Mouse (Mus musculus): Measurements from ENCODE around the gene Kazald1. TPM values are rescaled to one million over a fixed set of nuclear protein-coding genes. Genes with fewer than 3 reads are reported as not detected.
A peak's percentile ranks its signal among the peaks of the same experiment; 100 is the strongest.

Gene Kazald1
- polyA plus RNA-seq (2015; fragmentation: Nextera tagmentation; extraction: Ambion mirVana) = 4.9 and 6.4 TPM in 2 replicates

- peak within 1 kb of the TSS; percentile 81 for H3K9ac ChIP-seq
- H3K4me2 ChIP-seq = peak within 1 kb of the TSS; percentile 96
- WGBS = 0% methylated on average over 44 of the region's 45 CpGs
- no peaks in the 10 kb centered on the region for H3K36me3 ChIP-seq
- peaks cover 49% of the 10 kb centered on the region for H3K4me1 ChIP-seq
- peak within 1 kb of the TSS; percentile 61 for H3K4me3 ChIP-seq
- H3K27me3 ChIP-seq = peaks cover 47% of the 10 kb centered on the region
- no peaks in the 10 kb centered on the region for H3K9me3 ChIP-seq
- peak; percentile 89 for ATAC-seq (ENCODE audit: borderline replicate concordance, extremely low read depth, low FRiP score, low TSS enrichment)
- H3K27ac ChIP-seq = peak within 1 kb of the TSS; percentile 96
Observed at GRCm38 (mm10) chr19:45074580-45075322, at the start of gene Kazald1. Gene Kazald1 (plus strand): TSS chr19:45075241.

DNA sequence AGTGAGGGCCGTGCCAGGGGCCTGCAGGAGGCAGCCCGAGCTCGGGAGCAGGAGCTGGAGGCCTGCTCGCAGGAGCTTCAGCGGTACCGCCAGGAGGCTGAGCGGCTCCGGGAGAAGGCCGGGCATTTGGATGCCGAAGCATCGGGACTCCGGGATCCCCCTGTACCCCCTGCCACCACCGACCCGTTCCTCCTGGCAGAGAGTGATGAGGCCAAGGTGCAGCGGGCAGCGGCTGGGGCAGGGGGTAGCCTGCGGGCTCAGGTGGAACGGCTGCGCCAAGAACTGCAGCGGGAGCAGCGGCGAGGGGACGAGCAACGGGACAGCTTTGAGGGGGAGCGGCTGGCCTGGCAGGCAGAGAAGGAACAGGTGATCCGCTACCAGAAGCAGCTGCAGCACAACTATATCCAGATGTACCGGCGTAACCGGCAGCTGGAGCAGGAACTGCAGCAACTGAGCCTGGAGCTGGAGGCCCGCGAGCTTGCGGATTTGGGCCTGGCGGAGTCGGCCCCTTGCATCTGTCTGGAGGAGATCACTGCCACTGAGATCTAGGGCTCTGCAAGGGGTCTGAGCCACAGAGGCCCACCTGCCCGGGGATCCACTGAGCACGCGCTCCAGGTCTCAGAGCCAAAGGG, 49.0 kb upstream of the Kazald1 start:
- Histone ChIP-seq H3K27ac (no peak overlapping the region), H3K4me2 (no peak overlapping the region), H3K9ac (no peak overlapping the region), H3K4me1 (peaks cover 24% of the 10 kb centered on the region), H3K27me3 (no peaks in the 10 kb centered on the region), H3K4me3 (no peak overlapping the region), H3K9me3 (no peaks in the 10 kb centered on the region), H3K36me3 (peaks cover 67% of the 10 kb centered on the region)
- WGBS = 89% methylated on average over 37 of the region's 37 CpGs
- ATAC-seq (ENCODE audit: borderline replicate concordance, extremely low read depth, low FRiP score, low TSS enrichment) = no peak

DNA sequence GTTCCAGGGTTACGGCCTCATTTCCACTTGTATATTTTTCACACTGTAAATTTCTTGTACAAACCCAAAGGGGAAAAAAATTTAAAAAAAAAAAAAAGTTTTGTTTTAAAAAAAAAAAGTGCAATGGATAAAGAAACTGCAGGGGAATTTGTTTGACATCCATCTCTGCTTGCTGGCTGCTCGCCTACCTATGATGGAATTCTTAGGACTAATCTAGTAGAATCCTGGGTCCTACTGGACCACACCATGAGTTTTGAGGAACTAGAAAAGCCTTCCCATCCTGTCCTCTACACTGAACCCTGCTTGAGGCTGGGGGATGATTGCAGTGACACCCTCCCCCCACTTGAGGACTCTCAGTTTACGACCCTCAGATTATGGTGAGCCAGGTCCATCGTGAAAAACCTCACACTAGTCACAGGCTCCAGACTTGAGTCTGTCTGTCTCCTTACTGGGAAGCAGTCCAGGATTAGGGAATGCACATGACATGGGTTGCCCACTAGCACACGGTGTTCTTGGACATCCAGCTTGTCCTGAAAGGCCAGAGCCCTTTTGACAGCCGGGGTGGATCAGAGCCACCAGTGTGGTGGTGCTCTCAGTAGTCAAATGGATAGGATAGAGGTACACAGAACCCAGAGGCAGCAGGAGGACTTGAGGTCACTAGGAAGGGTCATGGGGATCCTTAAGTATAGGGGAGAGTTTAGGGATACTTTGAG, 47.9 kb upstream of the Kazald1 start:
- no peak overlapping the region for H3K4me2 ChIP-seq
- no peaks in the 10 kb centered on the region for H3K27me3 ChIP-seq
- H3K36me3 ChIP-seq = peaks cover 58% of the 10 kb centered on the region
- no peak overlapping the region; the same call in 1 of the 2 replicates for H3K27ac ChIP-seq
- no peak for ATAC-seq (ENCODE audit: borderline replicate concordance, extremely low read depth, low FRiP score, low TSS enrichment)
- no peak overlapping the region for H3K4me3 ChIP-seq
- H3K9me3 ChIP-seq = no peaks in the 10 kb centered on the region
- peaks cover 27% of the 10 kb centered on the region for H3K4me1 ChIP-seq
- WGBS = 65% methylated on average over 6 of the region's 6 CpGs
- H3K9ac ChIP-seq = no peak overlapping the region

- peaks cover 34% of the 10 kb centered on the region for H3K4me1 ChIP-seq
Observed at GRCm38 (mm10) chr19:45027848-45028247, 47.2 kb upstream of the Kazald1 start.

DNA sequence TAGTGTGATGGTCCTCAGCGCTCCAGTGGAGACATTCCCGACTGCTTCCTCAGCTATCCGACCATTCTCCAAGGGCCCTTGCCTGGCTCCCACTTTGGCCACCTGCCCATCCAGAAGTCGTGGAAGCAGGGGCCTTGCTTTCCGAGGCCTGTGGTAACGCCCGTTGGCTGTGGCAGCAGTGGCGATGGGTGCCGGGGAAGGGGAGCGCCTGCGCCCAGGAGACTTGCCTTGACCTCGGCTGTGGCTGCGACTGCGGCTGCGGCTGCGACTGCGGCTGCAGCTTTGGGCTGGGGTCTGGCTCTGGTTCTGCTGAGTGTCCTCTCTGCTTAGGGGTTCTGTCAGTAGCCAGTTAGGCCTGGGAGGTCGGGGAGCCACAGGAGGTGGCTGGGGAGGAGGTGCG, 46.3 kb upstream of the Kazald1 start:
- 50% methylated on average over 19 of the region's 19 CpGs for WGBS
- no peak overlapping the region for H3K27ac ChIP-seq

More at GRCm38 (mm10) chr19:45027848-45028247, 47.2 kb upstream of the Kazald1 start:
- no peak overlapping the region for H3K9ac ChIP-seq
- H3K36me3 ChIP-seq = peaks cover 52% of the 10 kb centered on the region
- no peak overlapping the region for H3K4me2 ChIP-seq
- H3K27ac ChIP-seq = no peak overlapping the region
- no peaks in the 10 kb centered on the region for H3K27me3 ChIP-seq
- ATAC-seq (ENCODE audit: borderline replicate concordance, extremely low read depth, low FRiP score, low TSS enrichment) = no peak
- no peak overlapping the region for H3K4me3 ChIP-seq
- WGBS = 76% methylated on average over 6 of the region's 6 CpGs
- no peaks in the 10 kb centered on the region for H3K9me3 ChIP-seq

DNA sequence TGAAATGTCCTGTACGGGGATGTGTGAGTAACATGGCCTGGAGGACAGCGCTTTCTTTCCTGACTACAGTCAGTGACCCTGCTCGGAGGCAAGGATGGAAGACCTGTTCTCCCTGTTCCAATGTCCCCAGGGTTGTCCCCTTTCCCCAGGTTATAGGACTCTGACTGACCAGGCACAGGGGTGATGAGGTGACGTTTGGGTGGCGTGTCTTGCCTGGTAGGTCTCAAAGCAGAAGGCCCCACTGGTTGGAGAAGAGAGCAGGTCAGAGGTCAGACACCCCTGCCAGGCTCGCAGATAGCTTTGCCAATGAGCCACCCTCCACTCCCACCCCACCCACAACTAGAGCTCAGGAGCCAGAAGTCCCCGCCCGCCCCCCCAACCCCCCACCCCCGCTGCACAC, 45.5 kb upstream of the Kazald1 start:
- WGBS = 49% methylated on average over 9 of the region's 9 CpGs
- H3K9ac ChIP-seq = no peak overlapping the region
- no peaks in the 10 kb centered on the region for H3K9me3 ChIP-seq
- no peaks in the 10 kb centered on the region for H3K27me3 ChIP-seq
- H3K27ac ChIP-seq = no peak overlapping the region
- H3K4me3 ChIP-seq = no peak overlapping the region
- no peak for ATAC-seq (ENCODE audit: borderline replicate concordance, extremely low read depth, low FRiP score, low TSS enrichment)
- peaks cover 29% of the 10 kb centered on the region for H3K4me1 ChIP-seq
- H3K4me2 ChIP-seq = no peak overlapping the region
- H3K36me3 ChIP-seq = peaks cover 40% of the 10 kb centered on the region

More for the DNA sequence above, 46.3 kb upstream of the Kazald1 start:
- no peaks in the 10 kb centered on the region for H3K27me3 ChIP-seq
- no peak overlapping the region for H3K4me3 ChIP-seq
- H3K4me1 ChIP-seq = peaks cover 34% of the 10 kb centered on the region
- peaks cover 45% of the 10 kb centered on the region for H3K36me3 ChIP-seq
- ATAC-seq (ENCODE audit: borderline replicate concordance, extremely low read depth, low FRiP score, low TSS enrichment) = no peak
- no peak overlapping the region for H3K9ac ChIP-seq
- H3K9me3 ChIP-seq = no peaks in the 10 kb centered on the region
- H3K4me2 ChIP-seq = no peak overlapping the region

DNA sequence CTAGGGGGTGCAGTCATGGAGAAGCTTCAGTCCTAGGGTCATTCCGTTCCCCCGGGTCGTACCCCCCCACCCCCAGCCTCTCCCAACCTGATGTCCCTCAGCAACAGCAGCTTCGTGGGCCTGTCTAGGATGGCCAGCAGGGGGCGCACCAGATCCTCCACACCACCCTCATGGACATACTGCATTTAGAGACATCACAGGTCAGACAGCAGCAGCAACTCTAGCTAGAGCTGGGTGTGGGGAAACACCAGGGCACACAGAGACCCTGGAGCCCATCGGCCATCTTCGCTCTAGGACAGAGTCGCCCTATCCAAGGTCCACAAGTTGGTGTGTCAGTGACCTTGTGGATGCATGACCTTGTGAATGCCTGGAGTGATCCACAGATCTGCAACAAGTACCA, 44.9 kb upstream of the Kazald1 start:
- WGBS = 32% methylated on average over 8 of the region's 8 CpGs
- ATAC-seq (ENCODE audit: borderline replicate concordance, extremely low read depth, low FRiP score, low TSS enrichment) = peak; percentile 4; the same call in 1 of the 2 replicates
- no peak overlapping the region for H3K4me2 ChIP-seq

DNA sequence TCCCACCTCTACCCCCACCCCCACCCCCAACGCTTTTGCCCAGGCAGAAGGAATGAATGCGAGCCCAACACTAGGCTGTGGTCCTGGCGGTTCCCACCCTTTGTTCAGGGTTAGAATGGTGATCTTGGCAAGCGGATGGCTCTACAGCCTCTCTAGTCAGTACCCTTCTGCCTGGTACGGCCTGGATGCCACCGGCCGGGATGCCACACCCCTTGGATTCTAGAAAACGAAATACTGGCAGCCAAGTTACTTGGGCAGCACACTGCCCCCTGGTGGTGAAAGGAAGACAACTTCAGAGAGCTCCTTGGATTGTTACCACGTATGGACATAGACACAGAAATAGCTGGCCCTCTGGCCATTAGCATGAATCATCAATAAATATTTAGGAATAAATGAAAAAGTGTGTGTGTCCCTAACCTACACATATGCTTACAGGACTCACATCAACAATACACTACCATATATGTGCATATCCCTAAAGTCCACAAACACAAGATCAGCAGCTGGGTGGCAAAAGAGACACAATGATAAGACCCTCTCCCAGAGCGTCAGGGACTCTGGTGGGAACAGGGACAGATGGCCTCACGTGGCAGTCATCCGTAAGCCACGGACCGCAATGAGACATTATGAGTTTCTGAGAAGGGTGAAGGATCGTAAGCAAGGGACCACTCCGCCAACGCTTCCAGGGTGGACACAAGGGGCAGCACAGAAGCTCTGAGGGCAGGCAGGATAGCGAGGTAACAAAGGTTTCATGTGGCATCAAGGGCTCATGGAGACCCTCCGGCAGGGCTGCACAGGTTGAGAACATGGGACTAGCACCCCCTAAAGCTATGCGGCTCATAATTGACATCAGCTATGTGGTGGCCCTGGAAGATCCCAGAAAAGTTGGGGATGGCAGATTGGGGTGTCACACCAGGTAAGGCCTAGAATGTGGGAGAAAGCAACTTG, 44.0 kb upstream of the Kazald1 start:
- WGBS = 35% methylated on average over 20 of the region's 20 CpGs
- H3K4me1 ChIP-seq = peaks cover 29% of the 10 kb centered on the region
- peak overlapping the region; percentile 10; the same call in 1 of the 2 replicates for H3K4me3 ChIP-seq
- no peaks in the 10 kb centered on the region for H3K9me3 ChIP-seq
- no peak overlapping the region for H3K27ac ChIP-seq
- ATAC-seq (ENCODE audit: borderline replicate concordance, extremely low read depth, low FRiP score, low TSS enrichment) = no peak
- peaks cover 25% of the 10 kb centered on the region for H3K36me3 ChIP-seq
- H3K27me3 ChIP-seq = no peaks in the 10 kb centered on the region
- H3K4me2 ChIP-seq = peak overlapping the region; percentile 52
- no peak overlapping the region for H3K9ac ChIP-seq

More for the DNA sequence above, 44.9 kb upstream of the Kazald1 start:
- Histone ChIP-seq H3K36me3 (peaks cover 34% of the 10 kb centered on the region), H3K4me3 (no peak overlapping the region), H3K9ac (no peak overlapping the region), H3K4me1 (peaks cover 29% of the 10 kb centered on the region), H3K27me3 (no peaks in the 10 kb centered on the region), H3K9me3 (no peaks in the 10 kb centered on the region), H3K27ac (no peak overlapping the region)

- no peaks in the 10 kb centered on the region for H3K9me3 ChIP-seq
- H3K4me2 ChIP-seq = no peak overlapping the region
- 19% methylated on average over 4 of the region's 4 CpGs for WGBS
- H3K9ac ChIP-seq = no peak overlapping the region
- H3K27me3 ChIP-seq = no peaks in the 10 kb centered on the region; the same call in 1 of the 2 replicates
- H3K4me1 ChIP-seq = peaks cover 29% of the 10 kb centered on the region
- peaks cover 17% of the 10 kb centered on the region for H3K36me3 ChIP-seq
- H3K4me3 ChIP-seq = no peak overlapping the region
- ATAC-seq (ENCODE audit: borderline replicate concordance, extremely low read depth, low FRiP score, low TSS enrichment) = peak; percentile 46
- no peak overlapping the region for H3K27ac ChIP-seq
Observed at GRCm38 (mm10) chr19:45031780-45032179, 43.3 kb upstream of the Kazald1 start.

GRCm38 (mm10) chr19:45032570-45033332, 42.3 kb upstream of the Kazald1 start:
- H3K27me3 ChIP-seq = no peaks in the 10 kb centered on the region; the same call in 1 of the 2 replicates
- H3K4me3 ChIP-seq = no peak overlapping the region
- no peak overlapping the region for H3K9ac ChIP-seq
- peaks cover 29% of the 10 kb centered on the region for H3K4me1 ChIP-seq
- H3K9me3 ChIP-seq = no peaks in the 10 kb centered on the region
- H3K4me2 ChIP-seq = no peak overlapping the region
- WGBS = 52% methylated on average over 17 of the region's 17 CpGs
- ATAC-seq (ENCODE audit: borderline replicate concordance, extremely low read depth, low FRiP score, low TSS enrichment) = no peak
- H3K27ac ChIP-seq = no peak overlapping the region; the same call in 1 of the 2 replicates
- peaks cover 8% of the 10 kb centered on the region for H3K36me3 ChIP-seq
